Mouse (Mus musculus) left cerebral cortex, adult 2 months (tissue): Measurements from ENCODE around the gene Obp1a. TPM values are rescaled to one million over a fixed set of nuclear protein-coding genes. Genes with fewer than 3 reads are reported as not detected.

Experiments
- DNase-seq, 2 experiments: peaks; one replicate each; pipeline ENCODE4 v3.0.0; 2021 to 2022; ENCODE audit warnings: low spot score in 2 of 2, mixed read lengths in 1 of 2; ENCODE audit errors: extremely low spot score in 1 of 2
- H3K27ac ChIP-seq: fragments of 200-600 bp; 2 replicates; pipeline ENCODE4 v1.8.1; 2022
- H3K4me3 ChIP-seq: fragments of 200-600 bp; 2 replicates; pipeline ENCODE4 v1.8.1; 2022
- CTCF ChIP-seq: fragments of 200-600 bp; IDR thresholded peaks from 2 replicates; pipeline ENCODE4 v1.8.1; 2022; ENCODE audit warnings: antibody characterized with exemption, mild to moderate bottlenecking, moderate library complexity
- intact Hi-C: fragments of 180-260 bp; cut with DNase I; formaldehyde crosslinking; loops from one replicate; pipeline ENCODE4 v1.15.1; 2025
- long read RNA-seq, 2 experiments: library from polyadenylated mRNA; stranded (forward); transcript quantifications; one replicate each; pipeline ENCODE4 v2.0.0; 2021; ENCODE audit warnings: borderline mapping rate in 2 of 2
- total RNA-seq, 2 experiments: library from RNA; stranded (reverse); gene quantifications; 2 replicates each; pipeline ENCODE4 v1.2.3; 2021

Gene Obp1a
- not detected for total RNA-seq
- long read RNA-seq, experiment 1, result 0 reads
- long read RNA-seq, experiment 2, result 0 reads

- intact Hi-C loops, result no loop called here
- Histone ChIP-seq H3K4me3 (no peak within 1 kb of the TSS), H3K27ac (no peak within 1 kb of the TSS)
- DNase-seq, result no peak
- no peak for TF ChIP-seq CTCF
Measured at GRCm38 (mm10) chrX:78091274-78091673, at the start of gene Obp1a. TSS of gene Obp1a (minus strand) at chrX:78091374.

GRCm38 (mm10) chrX:78125167-78125566, 34.0 kb upstream of the Obp1a start, which contains the start of gene Gm5938:
TSS of gene Gm5938 (plus strand) at chrX:78125467.
- no peak for DNase-seq
- H3K4me3 ChIP-seq, result no peak within 1 kb of the TSS
- no peak within 1 kb of the TSS for H3K27ac ChIP-seq
- intact Hi-C loops, result no loop called here
- no peak for TF ChIP-seq CTCF

Other genes starting within 250 kb of the Obp1a start
- not detected for gene Pbsn, start 237.8 kb downstream of the Obp1a start, total RNA-seq
- gene Gm14744, start 226.6 kb downstream of the Obp1a start, total RNA-seq, result not detected
- gene 5430402E10Rik, start 166.3 kb downstream of the Obp1a start, total RNA-seq, result not detected
- gene Gm5938, start 34.1 kb upstream of the Obp1a start, total RNA-seq, result not detected
- not detected for gene Obp1b, start 95.4 kb upstream of the Obp1a start, total RNA-seq
- gene Gm14743, start 154.5 kb upstream of the Obp1a start, total RNA-seq, result not detected